Mouse (Mus musculus) cortical plate, adult 2 months (tissue): ENCODE data around the gene G3bp1. TPM values are rescaled to one million over a fixed set of nuclear protein-coding genes. Genes with fewer than 3 reads are reported as not detected.

Experiments used
- H3K27ac ChIP-seq: fragments of 200-500 bp; 2 replicates; pipeline ENCODE4 v1.5.1; 2012; ENCODE audit warnings: low read length, control low read depth, inconsistent platforms; ENCODE audit not compliant: insufficient read depth
- H3K4me1 ChIP-seq: fragments of 200-500 bp; 2 replicates; pipeline ENCODE4 v1.6.1; 2011; ENCODE audit warnings: low read length; ENCODE audit not compliant: control insufficient read depth, insufficient read depth
- H3K4me3 ChIP-seq: fragments of 200-500 bp; 2 replicates; pipeline ENCODE4 v1.5.1; 2011; ENCODE audit warnings: mild to moderate bottlenecking, low read length, control low read depth; ENCODE audit not compliant: insufficient read depth
- CTCF ChIP-seq: fragments of 200-500 bp; IDR thresholded peaks from 2 replicates; pipeline ENCODE4 v1.5.1; 2011; ENCODE audit warnings: mild to moderate bottlenecking, control low read depth, low read length; ENCODE audit not compliant: insufficient read depth; ENCODE audit errors: extremely low read depth
- POLR2A ChIP-seq: fragments of 200-500 bp; IDR thresholded peaks from 2 replicates; pipeline ENCODE4 v1.6.1; 2011; ENCODE audit warnings: mild to moderate bottlenecking, low read length, control low read depth; ENCODE audit not compliant: insufficient read depth; ENCODE audit errors: extremely low read depth
- polyA plus RNA-seq: library from polyadenylated mRNA; depleted of rRNA; stranded (reverse); fragments of >200 nt; gene quantifications from 2 replicates; pipeline ENCODE4 v1.2.3, GENCODE M21; 2012; rRNA removed

The G3bp1 gene
- polyA plus RNA-seq, 1 experiment, result 23.7 TPM

DNA sequence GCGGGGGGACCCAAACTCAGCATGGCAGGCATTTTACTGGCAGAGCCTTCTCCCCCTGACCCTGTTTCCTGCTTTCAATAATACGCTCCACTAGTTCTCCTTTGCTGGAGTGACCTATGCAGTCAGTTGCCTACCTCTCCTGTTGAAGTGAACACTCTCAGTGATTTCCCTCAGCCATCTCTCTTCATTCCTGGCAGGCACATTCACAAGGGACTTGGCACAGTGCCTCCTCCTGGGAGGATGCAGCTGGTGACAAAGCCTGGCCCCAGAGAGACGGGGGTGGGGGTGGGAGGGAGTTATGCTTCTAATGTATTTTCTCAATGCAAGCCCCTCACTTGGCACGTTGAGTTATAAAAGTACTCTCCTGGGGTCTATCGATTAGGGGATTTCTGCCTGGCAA, 63.9 kb downstream of the G3bp1 start:
- TF ChIP-seq CTCF (no peak), POLR2A (no peak)
- Histone ChIP-seq H3K4me3 (no peak overlapping the region), H3K4me1 (peaks cover 4% of the 10 kb centered on the region; the same call in 1 of the 2 replicates), H3K27ac (no peak overlapping the region)

DNA sequence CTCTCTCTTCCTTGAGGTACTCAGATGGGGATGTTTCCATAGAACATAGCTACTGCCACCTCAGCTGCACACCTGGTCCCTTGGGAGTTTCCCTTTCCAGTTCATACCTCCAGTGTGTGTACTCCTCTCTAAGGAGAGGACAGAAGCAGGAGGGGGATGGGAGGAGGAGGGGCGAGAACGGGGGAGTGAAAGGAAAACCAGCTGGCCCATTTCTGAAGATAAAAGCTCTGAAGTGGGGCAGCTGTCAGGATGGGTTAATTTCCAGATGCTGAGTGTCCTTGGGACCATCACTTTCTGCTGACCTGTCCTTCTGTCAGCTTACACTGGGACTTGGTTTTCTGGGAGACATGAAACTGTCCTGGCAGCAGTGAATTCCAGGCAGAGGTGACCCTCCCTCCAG, 65.3 kb downstream of the G3bp1 start:
- TF ChIP-seq POLR2A (no peak), CTCF (no peak)
- Histone ChIP-seq H3K4me3 (no peak overlapping the region), H3K27ac (no peak overlapping the region), H3K4me1 (peaks cover 4% of the 10 kb centered on the region; the same call in 1 of the 2 replicates)

DNA sequence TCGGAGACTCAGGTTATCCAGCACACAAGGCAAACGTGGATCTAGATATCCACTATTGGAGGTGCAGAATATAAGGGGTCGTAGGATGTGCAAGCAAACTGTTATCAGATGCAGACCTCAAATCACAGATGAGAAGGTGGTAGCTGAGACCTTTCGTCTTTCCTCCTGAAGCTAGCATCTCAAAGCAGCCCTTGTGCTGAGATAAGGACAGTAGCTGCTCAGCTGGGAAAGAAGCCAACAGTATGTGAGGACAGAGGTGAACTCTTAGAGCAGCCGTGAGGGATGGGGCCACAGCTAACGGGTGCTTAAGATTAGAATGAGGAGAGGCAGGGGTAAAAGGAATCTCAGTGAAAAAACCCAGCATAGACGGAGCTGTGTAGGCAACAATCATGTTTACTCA, 72.6 kb downstream of the G3bp1 start:
- TF ChIP-seq POLR2A (no peak), CTCF (no peak)
- Histone ChIP-seq H3K27ac (no peak overlapping the region), H3K4me1 (no peaks in the 10 kb centered on the region), H3K4me3 (no peak overlapping the region)

DNA sequence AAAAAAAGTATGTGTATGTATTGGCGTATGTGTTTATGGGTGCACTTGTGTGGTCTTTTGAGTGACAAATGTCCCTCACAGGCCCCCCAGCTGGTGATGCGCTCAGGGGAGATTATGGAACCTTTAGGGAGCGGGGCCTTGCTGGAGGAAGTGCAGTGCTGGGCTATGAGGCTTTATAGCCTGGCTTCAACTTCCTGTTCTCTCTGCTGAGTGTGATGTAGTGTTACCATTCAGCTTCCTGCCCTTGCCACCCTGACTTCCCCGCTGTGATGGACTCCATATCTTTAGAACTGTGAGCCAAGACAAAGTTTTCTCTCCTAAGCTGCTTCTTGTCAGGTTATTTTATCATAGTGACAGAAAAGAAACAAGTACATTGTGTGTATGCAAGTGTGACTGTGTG, 73.2 kb downstream of the G3bp1 start:
- H3K27ac ChIP-seq, result no peak overlapping the region
- no peak for TF ChIP-seq CTCF
- no peak overlapping the region for H3K4me3 ChIP-seq
- no peaks in the 10 kb centered on the region for H3K4me1 ChIP-seq

DNA sequence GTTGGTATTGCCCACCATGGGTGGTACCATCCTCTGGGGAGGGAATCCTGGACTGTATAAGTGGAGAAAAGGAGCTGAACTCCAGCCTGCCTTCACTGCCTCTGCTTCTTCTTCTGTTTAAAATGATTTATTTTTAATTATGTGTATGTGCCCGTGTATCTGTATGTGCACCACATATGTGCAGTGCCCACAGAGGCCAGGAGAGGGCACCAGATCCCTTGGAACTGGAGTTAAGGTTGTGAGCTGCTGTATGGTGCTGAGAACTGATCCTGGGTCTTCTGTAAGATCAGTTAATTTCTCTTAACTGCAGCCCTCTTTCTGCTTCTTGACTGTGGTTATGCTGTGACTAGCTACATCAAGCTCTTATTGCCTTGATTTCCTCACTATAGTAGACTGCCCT, 76.2 kb downstream of the G3bp1 start:
- no peak overlapping the region for H3K27ac ChIP-seq
- TF ChIP-seq POLR2A (no peak), CTCF (no peak)
- H3K4me1 ChIP-seq, result no peaks in the 10 kb centered on the region
- no peak overlapping the region for H3K4me3 ChIP-seq

Other genes starting within 250 kb of the G3bp1 start
- gene Fat2, start 133.1 kb upstream of the G3bp1 start, polyA plus RNA-seq, result 0.06 and 0.09 TPM in 2 replicates
- gene Sparc, start 46.5 kb upstream of the G3bp1 start, polyA plus RNA-seq, result 351 and 357 TPM in 2 replicates
- gene Atox1, start 8.4 kb upstream of the G3bp1 start, polyA plus RNA-seq, result 194 and 219 TPM in 2 replicates
- gene Glra1, start 138.5 kb downstream of the G3bp1 start, polyA plus RNA-seq, result 0.08 and 0.15 TPM in 2 replicates